Mouse (Mus musculus): Measurements from ENCODE around the gene Orc5.

GRCm38 (mm10) chr5:22578011-22578410 lies 27.8 kb upstream of the Orc5 start:
- TF ChIP-seq CTCF (IDR thresholded peaks at IDR 0.05; ENCODE audit: insufficient read depth, low read depth, low read length) (no peak), POLR2A (IDR thresholded peaks at IDR 0.05; ENCODE audit: insufficient read depth, low read depth, low read length) (no peak)
